Mouse (Mus musculus): Measurements from ENCODE around the gene Cgref1. TPM values are rescaled to one million over a fixed set of nuclear protein-coding genes. Genes with fewer than 3 reads are reported as not detected.
A peak's percentile ranks its signal among the peaks of the same experiment; 100 is the strongest.

The Cgref1 gene
- total RNA-seq, 2 experiments from 2014 or later: 1.7 TPM; not detected in 1

- no peak for ATAC-seq (replicated peaks; ENCODE audit: poor library complexity)
Measured at GRCm38 (mm10) chr5:30950922-30951321, 5.5 kb upstream of the Cgref1 start.

- ATAC-seq (replicated peaks; ENCODE audit: poor library complexity): no peak
Measured at GRCm38 (mm10) chr5:30950451-30950850, 5.1 kb upstream of the Cgref1 start.

- ATAC-seq (replicated peaks; ENCODE audit: poor library complexity): peak; percentile 83
Measured at GRCm38 (mm10) chr5:30949654-30950326, 4.4 kb upstream of the Cgref1 start.

GRCm38 (mm10) chr5:30948620-30949019 is 3.2 kb upstream of the Cgref1 start:
- no peak for ATAC-seq (replicated peaks; ENCODE audit: poor library complexity)

- no peak for ATAC-seq (replicated peaks; ENCODE audit: poor library complexity)
Measured at GRCm38 (mm10) chr5:30944344-30944743, 1.0 kb downstream of the Cgref1 start.

- peak; percentile 62 for ATAC-seq (replicated peaks; ENCODE audit: poor library complexity)
Measured at GRCm38 (mm10) chr5:30943004-30943403, 2.4 kb downstream of the Cgref1 start.

GRCm38 (mm10) chr5:30934725-30935461 is 10.5 kb downstream of the Cgref1 start:
- ATAC-seq (replicated peaks; ENCODE audit: poor library complexity): no peak; the same call in 1 of the 2 replicates

GRCm38 (mm10) chr5:30933705-30934104 is 11.7 kb downstream of the Cgref1 start:
- no peak for ATAC-seq (replicated peaks; ENCODE audit: poor library complexity)

- no peak for ATAC-seq (replicated peaks; ENCODE audit: poor library complexity)
Measured at GRCm38 (mm10) chr5:30931378-30931777, 14.0 kb downstream of the Cgref1 start.

GRCm38 (mm10) chr5:30930846-30931245 is 14.5 kb downstream of the Cgref1 start:
- ATAC-seq (replicated peaks; ENCODE audit: poor library complexity): no peak

- ATAC-seq (replicated peaks; ENCODE audit: poor library complexity): peak; percentile 64; the same call in 1 of the 2 replicates
Measured at GRCm38 (mm10) chr5:30930121-30930520, 15.3 kb downstream of the Cgref1 start.

- ATAC-seq (replicated peaks; ENCODE audit: poor library complexity): peak; percentile 39; the same call in 1 of the 2 replicates
Measured at GRCm38 (mm10) chr5:30927945-30928529, 17.4 kb downstream of the Cgref1 start.

- ATAC-seq (replicated peaks; ENCODE audit: poor library complexity): no peak
Measured at GRCm38 (mm10) chr5:30926073-30926472, 19.3 kb downstream of the Cgref1 start.

GRCm38 (mm10) chr5:30925217-30925616 is 20.2 kb downstream of the Cgref1 start:
- no peak for ATAC-seq (replicated peaks; ENCODE audit: poor library complexity)

- no peak for ATAC-seq (replicated peaks; ENCODE audit: poor library complexity)
Measured at GRCm38 (mm10) chr5:30924614-30925013, 20.8 kb downstream of the Cgref1 start.

- no peak for ATAC-seq (replicated peaks; ENCODE audit: poor library complexity)
Measured at GRCm38 (mm10) chr5:30923119-30923518, 22.3 kb downstream of the Cgref1 start.

GRCm38 (mm10) chr5:30922581-30923041 is 22.8 kb downstream of the Cgref1 start:
- ATAC-seq (replicated peaks; ENCODE audit: poor library complexity): no peak

- peak; percentile 91 for ATAC-seq (replicated peaks; ENCODE audit: poor library complexity)
Measured at GRCm38 (mm10) chr5:30921256-30922033, 23.9 kb downstream of the Cgref1 start, which contains the start of gene Khk. Gene Khk, plus strand, starts transcription at chr5:30921431.

GRCm38 (mm10) chr5:30920621-30921020 is 24.8 kb downstream of the Cgref1 start:
- no peak for ATAC-seq (replicated peaks; ENCODE audit: poor library complexity)

- no peak for ATAC-seq (replicated peaks; ENCODE audit: poor library complexity)
Measured at GRCm38 (mm10) chr5:30919831-30920614, 25.4 kb downstream of the Cgref1 start.

Measured in megakaryocyte progenitor cell, adult 5-6 weeks (primary cell).